Mouse (Mus musculus): ENCODE data around the gene Slc12a8. TPM values are rescaled to one million over a fixed set of nuclear protein-coding genes. Genes with fewer than 3 reads are reported as not detected.

The Slc12a8 gene
- total and polyA plus RNA-seq, 3 experiments, result 0.49 TPM; not detected in 2

GRCm38 (mm10) chr16:33658121-33658520, 141.0 kb downstream of the Slc12a8 start:
- no peak for DNase-seq (ENCODE audit: low spot score)
- H3K36me3 ChIP-seq (replicated peaks), result no peaks in the 10 kb centered on the region
- H3K27me3 ChIP-seq (ENCODE audit: insufficient read depth, low read length), result peaks cover 42% of the 10 kb centered on the region
- no peak overlapping the region for H3K4me3 ChIP-seq (ENCODE audit: low read depth, low read length)
- peaks cover 7% of the 10 kb centered on the region; the same call in 1 of the 2 replicates for H3K4me1 ChIP-seq (ENCODE audit: insufficient read depth, low read depth, low read length)
- H3K9me3 ChIP-seq (replicated peaks), result no peaks in the 10 kb centered on the region
- ATAC-seq (ENCODE audit: extremely low read depth, insufficient number of reproducible peaks, low FRiP score, poor library complexity, severe bottlenecking), result no peak
- TF ChIP-seq CTCF (IDR thresholded peaks at IDR 0.05; ENCODE audit: low read depth, low read length) (no peak), TAL1 (conservative IDR thresholded peaks at IDR 0.05; ENCODE audit: low read depth, low read length) (no peak), POLR2AphosphoS5 (IDR thresholded peaks at IDR 0.05; ENCODE audit: insufficient replicate concordance, low read depth, low read length) (no peak), GATA1 (IDR thresholded peaks at IDR 0.05; ENCODE audit: borderline replicate concordance, low read length) (no peak), GATA2 (IDR thresholded peaks at IDR 0.05; ENCODE audit: borderline replicate concordance, low read depth, low read length) (no peak)

GRCm38 (mm10) chr16:33659521-33659920, 142.4 kb downstream of the Slc12a8 start:
- DNase-seq (ENCODE audit: low spot score) (no peak), ATAC-seq (ENCODE audit: extremely low read depth, insufficient number of reproducible peaks, low FRiP score, poor library complexity, severe bottlenecking) (no peak)
- TF ChIP-seq GATA2 (IDR thresholded peaks at IDR 0.05; ENCODE audit: borderline replicate concordance, low read depth, low read length) (no peak), TAL1 (conservative IDR thresholded peaks at IDR 0.05; ENCODE audit: low read depth, low read length) (no peak), CTCF (IDR thresholded peaks at IDR 0.05; ENCODE audit: low read depth, low read length) (no peak), GATA1 (IDR thresholded peaks at IDR 0.05; ENCODE audit: borderline replicate concordance, low read length) (no peak), POLR2AphosphoS5 (IDR thresholded peaks at IDR 0.05; ENCODE audit: insufficient replicate concordance, low read depth, low read length) (no peak)
- Histone ChIP-seq H3K4me1 (ENCODE audit: insufficient read depth, low read depth, low read length) (peaks cover 7% of the 10 kb centered on the region; the same call in 1 of the 2 replicates), H3K27me3 (ENCODE audit: insufficient read depth, low read length) (peaks cover 42% of the 10 kb centered on the region), H3K9me3 (replicated peaks) (no peaks in the 10 kb centered on the region), H3K4me3 (ENCODE audit: low read depth, low read length) (no peak overlapping the region), H3K36me3 (replicated peaks) (no peaks in the 10 kb centered on the region)

GRCm38 (mm10) chr16:33660125-33660524, 143.0 kb downstream of the Slc12a8 start:
- no peaks in the 10 kb centered on the region for H3K9me3 ChIP-seq (replicated peaks)
- H3K27me3 ChIP-seq (ENCODE audit: insufficient read depth, low read length), result peaks cover 44% of the 10 kb centered on the region
- H3K36me3 ChIP-seq (replicated peaks), result no peaks in the 10 kb centered on the region

GRCm38 (mm10) chr16:33662841-33663240, 145.7 kb downstream of the Slc12a8 start:
- no peaks in the 10 kb centered on the region for H3K36me3 ChIP-seq (replicated peaks)
- no peaks in the 10 kb centered on the region for H3K9me3 ChIP-seq (replicated peaks)
- ATAC-seq (ENCODE audit: extremely low read depth, insufficient number of reproducible peaks, low FRiP score, poor library complexity, severe bottlenecking) (no peak), DNase-seq (ENCODE audit: low spot score) (no peak)
- 0 out of 2 replicates have a peak, but pooled peaks cover 3% of the 10 kb centered on the region for H3K4me1 ChIP-seq (ENCODE audit: insufficient read depth, low read depth, low read length)
- no peak for TF ChIP-seq CTCF (IDR thresholded peaks at IDR 0.05; ENCODE audit: low read depth, low read length)
- TF ChIP-seq GATA2 (IDR thresholded peaks at IDR 0.05; ENCODE audit: borderline replicate concordance, low read depth, low read length), result no peak
- no peak for TF ChIP-seq GATA1 (IDR thresholded peaks at IDR 0.05; ENCODE audit: borderline replicate concordance, low read length)
- no peak for TF ChIP-seq TAL1 (conservative IDR thresholded peaks at IDR 0.05; ENCODE audit: low read depth, low read length)
- TF ChIP-seq POLR2AphosphoS5 (IDR thresholded peaks at IDR 0.05; ENCODE audit: insufficient replicate concordance, low read depth, low read length), result no peak
- H3K27me3 ChIP-seq (ENCODE audit: insufficient read depth, low read length), result peaks cover 52% of the 10 kb centered on the region
- H3K4me3 ChIP-seq (ENCODE audit: low read depth, low read length), result no peak overlapping the region

More at GRCm38 (mm10) chr16:33660125-33660524, 143.0 kb downstream of the Slc12a8 start:
- ATAC-seq (ENCODE audit: extremely low read depth, insufficient number of reproducible peaks, low FRiP score, poor library complexity, severe bottlenecking) (no peak), DNase-seq (ENCODE audit: low spot score) (no peak)
- H3K4me1 ChIP-seq (ENCODE audit: insufficient read depth, low read depth, low read length), result peaks cover 6% of the 10 kb centered on the region; the same call in 1 of the 2 replicates
- H3K4me3 ChIP-seq (ENCODE audit: low read depth, low read length), result no peak overlapping the region
- TF ChIP-seq GATA1 (IDR thresholded peaks at IDR 0.05; ENCODE audit: borderline replicate concordance, low read length), result no peak
- TF ChIP-seq CTCF (IDR thresholded peaks at IDR 0.05; ENCODE audit: low read depth, low read length), result no peak
- no peak for TF ChIP-seq POLR2AphosphoS5 (IDR thresholded peaks at IDR 0.05; ENCODE audit: insufficient replicate concordance, low read depth, low read length)
- TF ChIP-seq GATA2 (IDR thresholded peaks at IDR 0.05; ENCODE audit: borderline replicate concordance, low read depth, low read length), result no peak
- no peak for TF ChIP-seq TAL1 (conservative IDR thresholded peaks at IDR 0.05; ENCODE audit: low read depth, low read length)

- no peaks in the 10 kb centered on the region for H3K9me3 ChIP-seq (replicated peaks)
- no peak for ATAC-seq (ENCODE audit: extremely low read depth, insufficient number of reproducible peaks, low FRiP score, poor library complexity, severe bottlenecking)
- H3K27me3 ChIP-seq (ENCODE audit: insufficient read depth, low read length), result peaks cover 45% of the 10 kb centered on the region
- no peak overlapping the region for H3K4me3 ChIP-seq (ENCODE audit: low read depth, low read length)
- DNase-seq (ENCODE audit: low spot score), result no peak
- no peaks in the 10 kb centered on the region for H3K4me1 ChIP-seq (ENCODE audit: insufficient read depth, low read depth, low read length)
- TF ChIP-seq GATA1 (IDR thresholded peaks at IDR 0.05; ENCODE audit: borderline replicate concordance, low read length) (no peak), GATA2 (IDR thresholded peaks at IDR 0.05; ENCODE audit: borderline replicate concordance, low read depth, low read length) (no peak)
- no peaks in the 10 kb centered on the region for H3K36me3 ChIP-seq (replicated peaks)
Observed at GRCm38 (mm10) chr16:33666226-33666625, 149.1 kb downstream of the Slc12a8 start.

GRCm38 (mm10) chr16:33666985-33667538, 149.9 kb downstream of the Slc12a8 start:
- DNase-seq (ENCODE audit: low spot score) (no peak), ATAC-seq (ENCODE audit: extremely low read depth, insufficient number of reproducible peaks, low FRiP score, poor library complexity, severe bottlenecking) (no peak)
- H3K9me3 ChIP-seq (replicated peaks), result no peaks in the 10 kb centered on the region
- no peaks in the 10 kb centered on the region for H3K4me1 ChIP-seq (ENCODE audit: insufficient read depth, low read depth, low read length)
- no peak overlapping the region for H3K4me3 ChIP-seq (ENCODE audit: low read depth, low read length)
- no peaks in the 10 kb centered on the region for H3K36me3 ChIP-seq (replicated peaks)
- TF ChIP-seq TAL1 (conservative IDR thresholded peaks at IDR 0.05; ENCODE audit: low read depth, low read length), result no peak
- no peak for TF ChIP-seq CTCF (IDR thresholded peaks at IDR 0.05; ENCODE audit: low read depth, low read length)
- no peak for TF ChIP-seq GATA2 (IDR thresholded peaks at IDR 0.05; ENCODE audit: borderline replicate concordance, low read depth, low read length)
- no peak for TF ChIP-seq POLR2AphosphoS5 (IDR thresholded peaks at IDR 0.05; ENCODE audit: insufficient replicate concordance, low read depth, low read length)
- TF ChIP-seq GATA1 (IDR thresholded peaks at IDR 0.05; ENCODE audit: borderline replicate concordance, low read length), result no peak
- H3K27me3 ChIP-seq (ENCODE audit: insufficient read depth, low read length), result peaks cover 40% of the 10 kb centered on the region
